Mouse (Mus musculus) brain, embryonic 18.5 days (tissue): ENCODE measurements around the gene Gm45623.

Source experiments
- DNase-seq: peaks from one replicate; pipeline ENCODE4 v3.0.0-alpha.2; 2012; ENCODE audit warnings: low read depth, low spot score

Gm45623 gene

DNA sequence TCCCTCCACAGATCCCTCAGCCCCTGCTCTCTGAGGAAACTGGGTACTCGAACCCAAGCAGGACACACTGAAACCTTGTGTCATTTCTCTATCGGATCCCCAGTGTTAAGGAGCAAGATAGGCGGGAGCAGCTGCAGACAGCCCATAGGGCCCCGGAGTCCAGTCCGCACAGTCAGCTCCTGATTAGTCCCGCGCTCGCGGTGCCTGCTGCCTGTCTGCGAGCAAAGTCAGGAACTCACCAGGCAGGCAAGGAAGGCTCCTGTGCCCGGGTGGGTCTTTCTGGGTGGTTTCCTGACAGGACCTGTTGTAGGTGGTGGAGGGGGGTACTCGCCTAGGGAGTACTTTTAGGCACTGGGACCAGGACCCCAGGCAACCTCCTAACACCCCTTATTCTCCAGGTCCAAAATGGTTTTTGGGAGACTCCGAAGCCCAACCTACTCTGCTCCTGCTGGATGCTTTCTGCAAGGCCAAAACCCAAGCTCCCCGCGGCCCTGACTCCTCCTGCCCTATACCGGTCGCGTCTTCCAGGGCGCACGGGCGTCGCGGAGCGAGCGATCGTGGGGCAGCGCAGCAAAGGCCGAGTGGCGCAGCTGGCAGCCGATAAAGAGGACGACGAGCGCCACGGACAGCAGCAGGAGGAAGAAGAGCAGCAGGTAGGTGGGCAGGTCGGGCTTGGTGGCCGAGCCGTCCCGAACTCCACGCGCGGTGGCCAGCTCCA, 994 bp downstream of the Gm45623 start:
- DNase-seq: no peak

DNA sequence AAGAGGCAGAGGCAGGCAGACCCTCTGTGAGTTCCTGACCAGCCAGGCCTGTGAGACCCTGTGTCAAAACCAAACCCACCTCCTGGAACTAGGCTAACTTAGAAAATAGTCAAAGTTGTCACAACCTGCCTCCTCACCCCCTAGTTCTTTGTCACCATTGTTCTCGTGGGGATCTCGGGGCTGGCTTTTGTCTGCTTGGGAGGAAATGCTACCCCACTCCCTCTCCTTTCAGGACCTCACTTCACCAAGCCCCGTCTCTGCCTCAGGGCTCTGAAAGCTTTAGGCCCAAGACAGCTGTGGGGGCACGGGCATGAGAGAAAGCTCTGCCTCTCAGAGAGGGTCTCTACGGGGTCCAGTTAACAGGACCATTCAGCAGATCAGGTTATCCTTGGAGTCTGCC, 1.9 kb downstream of the Gm45623 start:
- DNase-seq: no peak

DNA sequence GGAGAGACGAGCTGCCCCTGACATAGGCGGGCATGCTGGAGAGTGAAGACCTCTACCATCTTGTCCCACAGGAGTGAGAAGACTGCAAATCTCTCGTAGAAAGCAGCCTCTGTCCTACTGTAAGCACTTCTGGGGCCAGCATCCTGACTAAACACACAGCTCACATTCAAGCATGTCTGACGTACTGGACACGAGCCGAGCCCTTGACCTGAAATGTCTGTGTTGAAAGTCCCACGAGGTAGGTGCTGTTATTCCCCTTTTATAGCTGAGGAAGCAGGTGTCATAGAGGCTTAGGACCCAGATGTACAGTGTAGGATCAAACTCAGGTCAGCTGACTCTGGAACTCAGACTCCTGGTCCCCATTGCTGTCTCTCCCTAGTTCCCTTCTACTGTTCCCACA, 4.2 kb downstream of the Gm45623 start:
- no peak for DNase-seq

DNA sequence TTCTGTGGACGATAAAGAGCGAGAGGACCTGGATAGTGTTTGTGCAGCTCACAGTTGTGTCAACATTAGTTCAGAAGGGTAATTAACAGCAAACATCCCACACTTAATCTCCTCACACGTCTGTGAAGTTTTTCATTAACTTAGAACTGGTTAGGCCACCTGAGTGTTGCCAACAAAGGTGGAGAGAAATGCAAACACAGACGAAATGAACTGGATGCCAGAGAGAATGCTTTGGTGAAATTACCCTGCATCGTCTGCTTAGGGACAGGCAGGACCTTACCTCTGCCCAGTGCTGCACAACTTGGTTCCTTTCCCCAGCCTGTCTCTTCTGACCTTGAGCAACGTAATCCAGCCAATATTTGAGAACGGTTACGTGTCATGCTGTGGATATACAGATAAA, 6.1 kb downstream of the Gm45623 start:
- no peak for DNase-seq

DNA sequence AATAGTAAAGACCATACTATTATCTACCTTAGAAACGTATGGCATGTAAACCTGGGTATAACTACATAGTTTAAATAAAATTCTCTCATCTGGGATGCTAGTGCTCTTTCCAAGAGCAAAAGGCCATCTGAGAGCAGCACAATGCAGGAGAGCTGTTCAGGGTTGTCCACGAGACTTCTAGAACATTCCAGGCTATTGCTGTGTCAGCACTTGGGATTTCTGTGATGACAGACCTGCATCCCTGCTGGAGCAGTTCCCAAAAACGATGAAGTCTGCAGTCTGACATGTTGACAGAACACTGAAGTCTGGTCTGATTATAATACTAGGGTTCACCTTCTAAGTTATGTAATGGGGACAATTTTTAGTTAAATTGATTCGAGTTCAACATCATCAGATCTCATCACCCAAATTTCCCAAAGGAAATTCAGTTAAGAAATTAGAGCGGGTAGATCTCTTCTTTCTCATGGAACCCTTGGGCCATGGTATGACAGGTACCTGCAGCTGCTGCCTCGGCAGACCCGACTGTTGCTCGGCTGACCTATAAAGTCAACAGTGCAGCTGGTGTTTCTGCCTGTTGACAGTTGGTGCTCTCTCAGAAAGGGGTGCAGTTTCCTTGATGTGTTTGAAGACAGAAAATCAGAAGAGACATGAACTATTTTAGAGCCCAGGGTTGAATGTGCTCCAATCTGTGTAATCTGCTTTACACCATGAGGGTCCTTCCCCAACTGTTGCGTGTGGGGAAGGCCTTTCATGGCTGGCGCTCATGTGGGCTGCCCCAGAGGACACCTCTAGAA, 6.7 kb downstream of the Gm45623 start:
- no peak for DNase-seq

DNA sequence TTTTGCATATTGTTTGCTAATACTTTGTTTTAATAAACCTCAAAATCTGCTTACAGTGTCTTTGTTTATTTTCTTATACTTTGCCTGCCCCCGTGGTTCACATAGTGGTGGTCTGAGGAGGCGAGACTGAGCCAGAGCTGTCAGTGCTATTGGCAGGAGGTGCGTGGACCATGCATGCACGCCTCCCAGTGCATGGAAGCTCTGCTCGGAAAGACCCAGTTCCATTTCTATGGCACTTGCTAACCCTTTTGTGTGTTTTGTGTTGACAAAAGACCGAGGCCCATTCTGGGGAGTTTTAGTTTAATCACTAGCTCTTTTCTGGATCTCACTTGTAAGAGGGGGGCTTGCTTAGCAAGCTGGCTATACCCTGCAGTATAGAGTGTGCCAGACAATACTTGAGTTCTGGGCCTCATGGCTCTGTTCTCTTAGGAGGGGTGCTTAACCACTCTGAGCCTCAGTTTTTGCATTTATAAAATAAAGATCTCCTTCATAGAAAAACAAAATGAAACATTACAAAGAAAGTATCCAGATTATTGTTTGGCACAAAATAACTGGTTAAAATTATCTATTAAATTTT, 11.2 kb downstream of the Gm45623 start:
- no peak for DNase-seq

DNA sequence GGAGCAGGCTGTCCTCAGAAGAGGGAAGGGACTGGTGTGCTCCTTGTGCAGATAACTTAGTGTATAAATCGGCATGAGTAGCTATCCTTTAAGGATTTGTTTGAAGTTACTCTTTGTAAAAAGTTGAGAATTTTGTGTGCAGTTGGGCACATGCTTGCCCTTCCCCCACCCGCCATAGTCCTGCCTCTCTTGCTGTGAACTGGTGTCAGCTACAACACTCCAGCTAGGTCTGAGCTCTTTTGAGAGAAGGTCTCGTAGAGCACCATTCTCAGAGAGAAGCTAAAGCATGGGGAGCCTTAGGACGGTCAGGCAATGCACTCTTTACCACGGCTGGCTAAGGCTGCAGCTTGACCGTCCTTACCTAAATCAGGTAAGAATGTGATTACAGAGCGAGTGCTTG, 11.9 kb downstream of the Gm45623 start:
- DNase-seq: no peak

DNA sequence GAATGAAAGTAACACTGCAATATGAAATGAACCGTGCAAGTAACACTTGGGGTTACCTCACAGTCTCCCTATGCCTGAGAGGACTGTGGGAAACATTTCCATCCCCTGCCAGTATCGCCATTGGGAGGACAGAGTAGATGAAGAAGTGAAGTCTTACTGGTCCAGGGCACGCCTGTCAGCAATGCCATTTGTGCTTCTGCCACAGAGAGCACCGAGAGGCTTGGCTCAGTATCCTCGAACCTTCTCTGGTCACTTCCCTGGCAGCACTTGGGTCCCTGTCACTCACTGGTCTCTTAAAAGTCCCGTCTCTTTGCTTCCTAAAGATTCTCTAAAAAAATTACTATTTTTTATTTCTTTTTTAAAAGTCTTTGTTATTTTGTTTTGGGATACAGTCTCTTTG, 13.1 kb downstream of the Gm45623 start:
- no peak for DNase-seq

DNA sequence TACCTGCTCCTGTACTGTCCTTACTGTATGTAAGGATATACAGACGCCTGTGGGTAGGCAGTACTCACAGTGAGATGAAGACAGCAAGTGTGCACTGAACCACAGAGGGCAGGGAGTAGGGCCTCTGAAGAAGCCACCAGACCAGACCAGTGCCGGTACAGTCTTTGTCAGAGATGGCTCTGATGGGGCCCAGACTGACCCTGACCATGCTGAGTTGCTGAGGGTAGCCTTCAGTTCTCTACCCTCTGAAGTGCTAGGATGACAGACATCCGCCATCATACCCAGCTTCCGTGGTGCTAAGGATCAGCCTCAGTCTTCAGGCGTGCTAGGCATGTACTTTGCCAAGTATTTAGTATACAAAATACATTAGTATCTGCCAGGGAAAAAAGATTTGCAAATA, 14.1 kb downstream of the Gm45623 start:
- no peak for DNase-seq

DNA sequence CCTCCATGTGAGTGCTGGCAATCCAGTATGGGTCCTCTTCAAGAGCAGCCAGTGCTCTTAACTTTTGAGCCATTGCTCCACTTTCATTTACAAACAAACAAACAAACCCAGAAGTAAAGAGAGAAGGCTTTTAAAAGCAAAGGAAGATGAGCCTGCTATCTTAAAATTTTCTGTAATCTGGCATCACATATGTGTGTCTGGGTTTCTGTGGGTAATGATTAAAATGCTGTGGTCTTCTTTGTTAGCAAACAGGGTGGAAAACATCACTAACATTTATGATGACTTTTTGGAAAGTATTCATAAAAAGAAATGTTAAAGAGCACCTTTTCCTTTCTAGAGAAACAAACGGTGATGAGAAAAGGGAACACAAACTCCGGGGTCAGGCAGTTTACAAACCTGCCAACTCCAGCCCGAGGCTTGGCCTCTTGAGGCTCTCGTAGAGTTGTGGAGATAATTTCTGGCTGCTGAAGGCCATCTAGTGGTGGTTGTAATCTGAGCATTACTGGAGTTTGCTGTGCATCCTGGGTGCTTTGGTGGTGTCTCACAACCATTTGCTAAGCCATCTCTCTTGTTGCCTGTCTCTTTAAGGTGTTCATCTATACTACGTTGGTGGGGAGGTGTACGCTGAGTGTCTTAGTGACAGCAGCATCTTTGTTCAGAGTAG, 18.3 kb downstream of the Gm45623 start:
- DNase-seq: no peak

DNA sequence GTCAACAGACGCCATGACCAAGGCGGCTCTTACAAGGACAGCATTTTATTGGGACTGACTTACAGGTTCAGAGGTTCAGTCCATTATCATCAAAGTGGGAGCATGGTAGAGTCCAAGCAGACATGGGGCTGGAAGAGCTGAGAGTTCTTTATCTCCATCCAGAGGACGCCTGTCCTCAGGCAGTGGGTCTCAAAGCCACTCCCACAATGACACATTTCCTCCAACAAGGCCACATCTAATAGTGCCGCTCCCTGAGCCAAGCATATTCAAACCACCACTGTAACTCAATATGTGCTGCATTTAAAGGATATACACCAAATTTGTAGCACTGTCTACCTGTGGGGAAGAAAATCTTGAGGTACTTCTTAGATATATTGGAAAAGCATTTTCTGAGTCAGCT, 19.0 kb downstream of the Gm45623 start:
- DNase-seq: no peak

DNA sequence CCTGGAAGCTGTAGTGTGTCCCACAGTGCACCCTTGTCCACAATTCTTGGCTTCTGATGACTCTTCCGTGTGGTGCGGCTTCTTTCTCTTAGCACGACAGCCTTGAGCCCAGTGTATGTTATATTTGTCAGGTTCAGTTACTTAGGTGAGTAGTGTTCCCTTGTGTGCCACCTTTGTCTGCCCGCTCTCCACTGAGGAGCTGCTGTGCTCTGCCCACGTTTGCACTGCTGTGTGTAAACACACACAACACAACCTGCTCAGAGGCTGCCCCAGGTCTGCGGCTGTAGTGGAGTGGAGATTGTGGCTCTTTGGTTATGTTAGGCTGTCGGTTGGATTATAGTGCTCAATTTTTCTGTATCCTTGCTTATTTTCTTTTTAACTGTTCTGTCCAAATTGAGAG, 24.6 kb downstream of the Gm45623 start:
- DNase-seq: no peak

DNA sequence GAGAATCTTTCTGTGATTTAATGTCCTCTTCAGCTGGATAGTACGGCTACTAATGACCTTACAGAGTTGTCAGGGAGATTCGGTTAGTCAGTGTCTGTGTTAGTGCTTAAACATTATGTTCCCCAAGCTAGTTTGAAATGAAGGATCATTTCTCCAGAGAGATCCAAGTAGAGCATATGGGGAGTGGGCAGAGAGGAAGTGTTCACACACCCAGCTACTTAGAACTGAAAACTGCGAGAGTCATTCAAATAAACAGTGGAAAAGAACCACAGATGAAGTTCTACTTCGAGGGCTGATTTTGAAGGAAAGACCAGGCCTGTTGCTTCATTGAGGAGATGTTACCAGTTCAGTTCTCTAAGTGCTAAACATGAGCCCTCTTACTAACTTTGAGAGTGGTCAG, 27.1 kb downstream of the Gm45623 start:
- DNase-seq: no peak

DNA sequence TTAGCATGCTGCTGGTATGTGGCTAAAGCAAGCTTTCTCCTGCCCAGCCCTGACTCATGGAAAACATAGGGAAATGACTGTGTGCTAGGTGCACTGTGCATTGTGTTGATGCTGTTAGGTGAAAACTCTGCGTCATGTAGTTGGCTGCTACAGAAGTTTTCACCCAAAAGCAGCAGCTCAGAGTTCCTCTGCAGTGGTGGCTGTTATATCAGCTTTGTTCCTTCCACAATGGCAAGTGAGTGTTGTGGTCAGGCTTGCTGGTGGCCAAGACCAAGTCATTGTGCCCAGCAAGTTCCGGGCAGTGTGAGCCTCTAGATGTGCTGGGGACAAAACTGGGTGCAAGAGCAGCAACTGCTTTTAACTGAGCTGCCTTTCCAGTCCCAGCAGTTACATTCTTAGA, 41.4 kb downstream of the Gm45623 start:
- DNase-seq: no peak

DNA sequence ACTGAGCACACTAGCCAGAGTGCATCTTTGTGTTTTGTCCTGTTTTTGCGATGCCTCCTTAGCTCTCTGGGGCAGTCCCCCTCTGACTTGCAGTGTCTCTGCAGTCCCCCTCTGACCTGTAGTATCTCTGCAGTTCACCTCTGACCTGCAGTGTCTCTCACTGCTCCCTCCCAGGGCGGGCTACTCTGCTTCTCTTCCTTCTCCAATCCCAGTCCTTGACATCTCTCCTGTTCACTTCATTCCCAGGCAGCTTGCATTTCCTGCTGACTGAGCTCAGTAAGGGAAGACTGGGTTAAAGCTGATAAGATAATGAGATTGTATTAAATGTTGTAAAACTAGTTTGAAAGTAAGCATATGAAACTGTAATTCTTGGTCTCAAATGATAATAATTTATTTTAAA, 43.0 kb downstream of the Gm45623 start:
- DNase-seq: no peak

DNA sequence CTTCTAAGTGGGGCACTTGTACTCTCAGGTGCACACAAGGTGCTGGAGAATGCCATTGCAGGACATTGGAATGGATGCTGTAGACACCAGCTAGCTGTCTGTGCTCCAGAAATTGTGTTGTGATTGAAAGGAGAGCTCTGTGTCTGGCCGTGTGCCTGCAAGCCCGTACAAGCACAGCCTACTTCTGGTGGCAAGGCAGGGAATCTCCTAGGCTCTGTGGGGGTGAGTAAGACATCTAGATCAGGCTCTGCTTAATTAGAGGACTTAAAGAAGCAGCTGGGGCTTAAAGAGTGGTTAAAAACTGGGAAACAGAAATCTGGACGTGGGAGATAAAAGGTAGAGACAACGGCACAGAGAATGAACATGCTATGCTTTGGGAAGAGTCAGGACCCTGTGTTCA, 46.0 kb downstream of the Gm45623 start:
- no peak for DNase-seq

DNA sequence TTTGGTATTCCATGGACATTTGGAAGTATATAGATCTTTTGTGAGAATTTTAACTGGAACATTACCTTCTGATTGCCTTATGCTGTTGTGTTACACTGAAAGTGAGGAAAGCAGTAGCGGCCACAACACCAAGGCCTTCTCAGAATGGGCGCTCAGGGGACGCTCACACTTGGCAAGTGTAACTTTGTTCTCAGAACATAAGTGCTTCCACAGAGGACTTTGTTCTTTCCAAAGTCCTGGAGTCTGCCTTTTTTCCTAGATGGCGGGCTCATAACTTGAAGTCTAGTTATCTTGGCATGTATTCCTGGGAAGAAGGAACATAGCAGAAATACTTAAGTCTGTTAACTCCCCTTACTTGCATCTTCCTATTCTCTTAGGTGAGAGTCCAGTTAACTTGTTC, 46.5 kb downstream of the Gm45623 start:
- no peak for DNase-seq

DNA sequence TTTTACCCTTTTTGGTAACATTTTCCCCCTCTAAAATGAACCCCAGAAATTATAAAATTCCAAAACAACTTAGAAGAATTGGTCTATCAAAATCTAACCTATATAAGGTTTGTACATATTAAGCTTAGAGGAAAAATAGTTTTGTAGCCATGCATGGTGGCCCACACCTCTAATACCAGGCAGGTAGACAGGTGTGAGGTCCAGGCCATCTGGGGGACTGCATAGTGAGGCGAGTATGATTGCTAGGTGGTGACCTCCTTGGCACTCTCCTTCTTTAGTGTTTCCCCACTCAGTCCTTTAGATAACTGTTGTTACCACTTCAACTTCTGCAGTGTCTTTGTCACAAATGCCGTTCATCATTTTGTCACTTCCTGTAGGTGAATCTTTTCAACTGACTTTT, 49.0 kb downstream of the Gm45623 start:
- DNase-seq: no peak

DNA sequence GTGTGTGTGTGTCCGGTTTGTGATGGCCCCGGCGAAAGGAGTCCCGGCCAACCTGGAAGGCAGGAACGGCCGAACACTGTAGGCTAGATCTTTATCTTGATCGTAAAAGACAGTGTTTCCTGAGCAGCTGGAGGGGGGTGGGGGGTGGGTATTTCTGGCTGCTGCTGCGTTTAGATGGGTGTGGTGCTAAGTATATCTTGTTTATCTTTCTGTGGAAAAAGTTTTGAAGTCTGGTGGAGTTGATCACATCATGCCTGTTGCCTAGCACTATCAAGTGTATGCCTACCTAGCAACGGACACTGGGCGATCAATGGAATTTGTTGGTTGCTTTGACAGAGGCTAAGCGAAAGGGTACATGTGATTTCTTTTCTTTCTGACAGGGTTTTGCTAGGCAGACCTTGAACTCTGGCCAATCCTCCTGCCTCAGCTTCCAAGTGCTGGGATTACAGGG, 49.7 kb downstream of the Gm45623 start:
- no peak for DNase-seq

DNA sequence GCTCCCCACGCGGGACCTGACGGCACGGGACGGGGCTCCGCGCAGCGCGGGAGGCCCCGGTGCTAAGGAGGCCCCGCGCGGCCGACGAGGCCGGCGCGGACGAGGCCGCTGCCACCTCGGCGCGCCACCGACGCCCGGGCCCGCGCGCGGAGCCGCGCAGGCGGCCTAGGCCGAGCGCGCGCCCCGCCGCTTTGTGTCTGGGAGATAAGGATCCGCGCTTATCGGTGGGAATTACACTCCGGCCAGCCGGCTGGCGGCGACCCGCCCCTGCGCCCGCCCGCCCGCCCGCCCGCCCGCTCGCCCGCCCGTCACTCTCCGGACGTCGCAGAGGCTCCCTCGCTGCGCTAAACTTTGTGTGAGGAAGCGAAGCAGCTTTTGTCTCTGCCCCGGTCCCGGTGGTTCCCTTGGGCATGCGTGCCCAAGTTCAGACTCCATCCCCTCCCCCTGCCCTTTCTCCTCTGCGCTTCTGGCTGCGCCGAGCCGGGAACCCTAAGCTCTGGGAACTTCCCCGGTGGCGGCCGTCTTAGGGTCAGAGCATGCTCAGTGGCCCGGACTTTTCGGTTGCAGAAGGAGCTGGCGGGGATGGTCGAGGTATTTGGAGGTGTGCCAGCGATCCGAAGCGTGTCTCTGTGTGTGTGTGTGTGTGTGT, 50.3 kb downstream of the Gm45623 start:
- no peak for DNase-seq

DNA sequence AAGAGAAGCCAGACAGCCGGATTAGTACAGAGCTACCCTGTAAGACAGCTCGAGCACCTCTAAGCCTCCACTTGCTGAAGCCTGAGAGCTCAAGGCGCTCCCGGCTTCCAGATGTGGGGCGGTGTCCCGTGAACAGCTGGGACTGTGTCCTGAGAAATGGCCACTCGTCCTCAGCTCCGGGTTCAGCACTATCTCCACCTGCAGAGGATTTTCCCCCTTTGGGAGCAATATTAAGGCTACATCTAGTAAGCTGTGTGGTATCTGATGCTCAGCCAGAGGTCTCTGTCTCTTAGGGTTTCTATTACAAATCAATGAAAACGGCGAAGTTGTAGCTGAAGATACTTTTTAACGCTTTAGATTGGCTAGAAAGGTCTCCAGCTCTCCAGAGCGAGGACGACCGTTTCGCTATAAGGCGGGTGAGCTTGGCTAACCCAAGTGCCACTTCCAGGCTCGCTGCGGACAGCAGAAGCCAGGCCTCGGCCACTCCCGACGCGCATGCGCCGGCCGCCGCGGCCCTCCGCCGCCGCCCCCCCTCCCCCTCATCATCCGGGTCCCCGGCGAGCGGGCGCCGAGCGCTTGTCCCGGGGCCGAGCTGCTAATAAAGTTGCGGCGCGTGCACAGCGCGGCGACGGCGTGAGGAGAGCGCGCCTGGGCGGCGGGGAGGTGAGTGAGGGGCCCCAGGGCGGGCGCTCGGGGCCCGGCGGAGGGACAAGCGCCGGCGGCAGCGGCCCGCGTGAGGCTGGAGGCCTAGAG, 51.0 kb downstream of the Gm45623 start, which contains the start of gene Smad5:
Gene Smad5, plus strand, starts transcription at position 542 of the 753 bp plus-strand sequence.
- DNase-seq: peak; percentile 69
